Mouse (Mus musculus): ENCODE data around the gene Smoc2.

DNA sequence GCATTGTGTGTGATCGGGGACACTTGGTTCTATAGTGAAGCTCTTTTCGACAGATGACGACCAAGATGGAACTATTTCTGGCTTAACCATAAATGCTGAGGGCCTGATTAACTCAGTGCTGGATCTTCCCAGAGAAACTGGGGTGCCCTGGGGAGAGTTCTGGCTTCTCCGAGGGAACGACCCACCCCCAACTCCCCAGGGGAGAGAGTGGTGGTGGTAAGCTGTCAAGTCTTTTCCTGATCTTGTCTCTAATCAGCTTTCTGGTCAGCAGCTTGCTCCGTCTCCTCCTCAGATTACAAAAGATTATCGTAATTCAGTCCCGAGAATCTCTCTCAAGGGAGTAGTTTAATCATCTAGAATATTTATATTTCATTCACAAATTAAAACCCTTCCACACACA is 63.2 kb downstream of the Smoc2 start:
- TF ChIP-seq POLR2A (IDR thresholded peaks at IDR 0.05; ENCODE audit: control insufficient read depth, low read depth, low read length) (no peak), CTCF (IDR thresholded peaks at IDR 0.05; ENCODE audit: control insufficient read depth, insufficient read depth, insufficient replicate concordance, low read depth, low read length) (no peak)

All from testis, adult 2 months (tissue).